Comparison of ENCODE assay signal across 26 mouse cellular contexts in genomic region chr14:105905509-105905908, GRCm38 (mm10).
"Had no signal": no experiment of that assay in that cellular context is flagged by ENCODE, and none has a peak within 500 bp of the region (broad histone marks: within the 10 kb centered on the region; RNA-seq: fewer than 3 reads in every experiment).

No protein-coding gene starts in this region.

- H3K9ac ChIP-seq: heart, embryonic 13.5 days; heart, embryonic 15.5 days; hindbrain, embryonic 12.5 days; hindbrain, embryonic 14.5 days; intestine, embryonic 15.5 days; limb, embryonic 12.5 days had no signal

- H3K4me2 ChIP-seq: heart, embryonic 11.5 days; heart, embryonic 13.5 days; heart, embryonic 15.5 days; hindbrain, embryonic 12.5 days; hindbrain, embryonic 14.5 days; intestine, embryonic 15.5 days; limb, embryonic 12.5 days; liver, embryonic 11.5 days had no signal

- ATAC-seq: hindbrain, embryonic 16.5 days; inflammation-experienced regulatory T-cells, adult 6 months; intestine, embryonic 15.5 days; intestine, postnatal 0 days had no signal

- H3K36me3 ChIP-seq: heart, embryonic 13.5 days; heart, embryonic 15.5 days; hindbrain, embryonic 10.5 days; hindbrain, embryonic 12.5 days; intestine, embryonic 15.5 days; limb, embryonic 10.5 days; limb, embryonic 12.5 days had no signal

- H3K4me3 ChIP-seq: heart, adult 2 months; heart, embryonic 13.5 days; heart, embryonic 15.5 days; hindbrain, embryonic 10.5 days; hindbrain, embryonic 12.5 days; intestine, embryonic 15.5 days; layer of hippocampus, adult 2 months; left cerebral cortex, adult 2 months; limb, embryonic 10.5 days; limb, embryonic 12.5 days had no signal

- H3K27ac ChIP-seq: heart, adult 2 months; heart, embryonic 13.5 days; heart, embryonic 15.5 days; hindbrain, embryonic 10.5 days; hindbrain, embryonic 12.5 days; hindbrain, embryonic 14.5 days; intestine, embryonic 15.5 days; layer of hippocampus, adult 2 months; left cerebral cortex, adult 2 months; limb, embryonic 10.5 days; limb, embryonic 12.5 days had no signal

- DNase-seq: gastrocnemius, postnatal 14 days; gastrocnemius, postnatal 36 days; heart, adult 2 months; heart, postnatal 14 days; heart, postnatal 4 days; kidney, adult 18-20 months; kidney, adult 8-10 months; kidney, postnatal 10 days; kidney, postnatal 25 days; kidney, postnatal 4 days; liver had no signal

- H3K27me3 ChIP-seq: heart, embryonic 13.5 days; heart, embryonic 15.5 days; hindbrain, embryonic 12.5 days; intestine, embryonic 15.5 days; limb, embryonic 12.5 days had no signal

- H3K4me1 ChIP-seq: heart, embryonic 13.5 days; heart, embryonic 15.5 days; hindbrain, embryonic 10.5 days; hindbrain, embryonic 12.5 days; intestine, embryonic 15.5 days; limb, embryonic 10.5 days; limb, embryonic 12.5 days had no signal

- H3K9me3 ChIP-seq: heart, embryonic 15.5 days; hindbrain, embryonic 10.5 days; hindbrain, embryonic 12.5 days; intestine, embryonic 15.5 days; limb, embryonic 10.5 days; limb, embryonic 12.5 days had no signal
